Mouse (Mus musculus) heart, embryonic 14.5 days (tissue): Measurements from ENCODE around the gene 9030612E09Rik. TPM values are rescaled to one million over a fixed set of nuclear protein-coding genes. Genes with fewer than 3 reads are reported as not detected.

ENCODE experiments used
- ATAC-seq: fragments of 200-750 bp; cut with Nextera tagmentation; 2 replicates; pipeline ENCODE4 v1.8.0; 2017; ENCODE audit warnings: low read depth, moderate TSS enrichment; ENCODE audit not compliant: insufficient number of reproducible peaks, insufficient read depth, low FRiP score
- H3K27ac ChIP-seq, 2 experiments: fragments of 200-500 bp in 1 of 2; fragments of 300-500 bp in 1 of 2; sonication (generic) in 1 of 2; replicated peaks in 1 of 2; 2 replicates each; pipeline ENCODE4 v1.5.1; 2012 to 2014; ENCODE audit warnings: low read depth in 2 of 2, low read length in 2 of 2, control low read depth in 1 of 2, mild to moderate bottlenecking in 1 of 2, mixed read lengths in 1 of 2; ENCODE audit not compliant: control insufficient read depth in 1 of 2, insufficient read depth in 1 of 2
- H3K27me3 ChIP-seq: fragments of 300-500 bp; sonication (generic); 2 replicates; pipeline ENCODE4 v1.6.1; 2014; ENCODE audit warnings: mild to moderate bottlenecking, low read length, control low read depth; ENCODE audit not compliant: control insufficient read depth, insufficient read depth
- H3K36me3 ChIP-seq: fragments of 300-500 bp; sonication (generic); 2 replicates; pipeline ENCODE4 v1.6.1; 2014; ENCODE audit warnings: mild to moderate bottlenecking, control low read depth, low read length, mixed read lengths; ENCODE audit not compliant: control insufficient read depth, insufficient read depth
- H3K4me1 ChIP-seq, 2 experiments: fragments of 200-500 bp in 1 of 2; fragments of 300-500 bp in 1 of 2; sonication (generic) in 1 of 2; 2 replicates each; pipeline ENCODE4 v1.6.1; 2012 to 2014; ENCODE audit warnings: low read length in 2 of 2, control low read depth in 1 of 2, mixed read lengths in 1 of 2; ENCODE audit not compliant: control insufficient read depth in 2 of 2, insufficient read depth in 2 of 2
- H3K4me2 ChIP-seq: fragments of 300-500 bp; sonication (generic); 2 replicates; pipeline ENCODE4 v1.6.1; 2014; ENCODE audit warnings: mild to moderate bottlenecking, low read length
- H3K4me3 ChIP-seq, 2 experiments: fragments of 200-500 bp in 1 of 2; fragments of 300-500 bp in 1 of 2; sonication (generic) in 1 of 2; 2 replicates each; pipeline ENCODE4 v1.5.1; 2012 to 2014; ENCODE audit warnings: low read length in 2 of 2, mild to moderate bottlenecking in 2 of 2, control low read depth in 1 of 2, low read depth in 1 of 2, moderate library complexity in 1 of 2; ENCODE audit not compliant: control insufficient read depth in 1 of 2, insufficient read depth in 1 of 2
- H3K9ac ChIP-seq: fragments of 300-500 bp; sonication (generic); 2 replicates; pipeline ENCODE4 v1.6.1; 2014; ENCODE audit warnings: mild to moderate bottlenecking, low read length
- H3K9me3 ChIP-seq: fragments of 300-500 bp; sonication (generic); 2 replicates; pipeline ENCODE4 v1.6.1; 2016; ENCODE audit warnings: low read length, control low read depth; ENCODE audit not compliant: control insufficient read depth
- WGBS: fragments of 180-500 bp; shearing (Covaris S2); extraction: QIAGEN DNeasy Blood & Tissue Kit; methylation state at CpG from one replicate; pipeline ENCODE4 v1.1.7; 2014; 5-methylcytosine and 5-hydroxymethylcytosine counted together
- polyA plus RNA-seq: library from polyadenylated mRNA; unstranded; fragments of >200 nt; fragmentation: Nextera tagmentation; extraction: Ambion mirVana; gene quantifications from 2 replicates; pipeline ENCODE4 v1.2.1, GENCODE M21; 2014

The 9030612E09Rik gene
- polyA plus RNA-seq, 1 experiment from 2014 or later: 0.55 TPM

GRCm38 (mm10) chr10:43158917-43159316, 15.6 kb upstream of the 9030612E09Rik start:
- 0 out of 2 replicates have a peak, but pooled peaks cover 3% of the 10 kb centered on the region for H3K9me3 ChIP-seq
- no peaks in the 10 kb centered on the region for H3K27me3 ChIP-seq
- ATAC-seq: no peak
- peaks cover 12 to 19% of the 10 kb centered on the region in 2 experiments for H3K4me1 ChIP-seq
- no peak overlapping the region for H3K9ac ChIP-seq
- no peak overlapping the region for H3K4me3 ChIP-seq
- peaks cover 5% of the 10 kb centered on the region; the same call in 1 of the 2 replicates for H3K36me3 ChIP-seq
- WGBS: 42% methylated on average over 5 of the region's 5 CpGs
- H3K4me2 ChIP-seq: no peak overlapping the region; the same call in 1 of the 2 replicates
- peak overlapping the region; percentile 78 to 86 for H3K27ac ChIP-seq

- peaks cover 12 to 19% of the 10 kb centered on the region in 2 experiments for H3K4me1 ChIP-seq
- H3K27ac ChIP-seq: peak overlapping the region; percentile 78 to 86
- 0 out of 2 replicates have a peak, but pooled peaks cover 3% of the 10 kb centered on the region for H3K9me3 ChIP-seq
- peaks cover 5% of the 10 kb centered on the region; the same call in 1 of the 2 replicates for H3K36me3 ChIP-seq
- ATAC-seq: no peak
- H3K27me3 ChIP-seq: no peaks in the 10 kb centered on the region
- no peak overlapping the region for H3K4me2 ChIP-seq
- WGBS: 48% methylated on average over 5 of the region's 5 CpGs
- H3K4me3 ChIP-seq: no peak overlapping the region
- H3K9ac ChIP-seq: no peak overlapping the region
These were observed 15.2 kb upstream of the 9030612E09Rik start for GRCm38 (mm10) chr10:43159333-43159732.

GRCm38 (mm10) chr10:43162318-43162717, 12.2 kb upstream of the 9030612E09Rik start:
- no peaks in the 10 kb centered on the region for H3K27me3 ChIP-seq
- no peak overlapping the region for H3K9ac ChIP-seq
- H3K4me2 ChIP-seq: no peak overlapping the region
- 88% methylated on average over 12 of the region's 12 CpGs for WGBS
- no peak overlapping the region for H3K4me3 ChIP-seq
- 0 out of 2 replicates have a peak, but pooled peaks cover 3% of the 10 kb centered on the region for H3K9me3 ChIP-seq
- no peak overlapping the region for H3K27ac ChIP-seq
- H3K36me3 ChIP-seq: peaks cover under 1% of the 10 kb centered on the region; the same call in 1 of the 2 replicates
- no peak for ATAC-seq
- peaks cover 6 to 7% of the 10 kb centered on the region in 2 experiments for H3K4me1 ChIP-seq

- 96% methylated on average over 2 of the region's 2 CpGs for WGBS
- Histone ChIP-seq H3K4me3 (no peak overlapping the region), H3K27ac (no peak overlapping the region), H3K4me1 (peaks cover under 1 to 2% of the 10 kb centered on the region in 2 experiments), H3K4me2 (no peak overlapping the region), H3K27me3 (no peaks in the 10 kb centered on the region), H3K36me3 (no peaks in the 10 kb centered on the region), H3K9me3 (0 out of 2 replicates have a peak, but pooled peaks cover 3% of the 10 kb centered on the region), H3K9ac (no peak overlapping the region)
- no peak for ATAC-seq
These were observed 10.1 kb upstream of the 9030612E09Rik start for GRCm38 (mm10) chr10:43164406-43164805.

- Histone ChIP-seq H3K27ac (no peak overlapping the region), H3K9me3 (0 out of 2 replicates have a peak, but pooled peaks cover 3% of the 10 kb centered on the region), H3K4me3 (no peak overlapping the region), H3K27me3 (no peaks in the 10 kb centered on the region), H3K9ac (no peak overlapping the region), H3K4me1 (peaks cover 3 to 4% of the 10 kb centered on the region in 2 experiments; a peak in 3 of 4 replicates), H3K36me3 (no peaks in the 10 kb centered on the region), H3K4me2 (no peak overlapping the region)
- ATAC-seq: no peak
- WGBS: 69% methylated on average over 1 of the region's 1 CpGs
These were observed 8.4 kb upstream of the 9030612E09Rik start for GRCm38 (mm10) chr10:43166146-43166545.

- 0 out of 2 replicates have a peak, but pooled peaks cover 3% of the 10 kb centered on the region for H3K9me3 ChIP-seq
- H3K27me3 ChIP-seq: no peaks in the 10 kb centered on the region
- H3K4me1 ChIP-seq: peaks cover 4 to 7% of the 10 kb centered on the region in 2 experiments
- H3K36me3 ChIP-seq: no peaks in the 10 kb centered on the region
- 82% methylated on average over 3 of the region's 3 CpGs for WGBS
- no peak overlapping the region for H3K4me2 ChIP-seq
- H3K9ac ChIP-seq: no peak overlapping the region
- no peak for ATAC-seq
- H3K4me3 ChIP-seq: no peak overlapping the region
- no peak overlapping the region for H3K27ac ChIP-seq
These were observed 7.7 kb upstream of the 9030612E09Rik start for GRCm38 (mm10) chr10:43166817-43167216.

GRCm38 (mm10) chr10:43168847-43169246, 5.7 kb upstream of the 9030612E09Rik start:
- peaks cover 4 to 16% of the 10 kb centered on the region in 2 experiments for H3K4me1 ChIP-seq
- no peaks in the 10 kb centered on the region for H3K36me3 ChIP-seq
- H3K4me2 ChIP-seq: no peak overlapping the region
- no peak overlapping the region for H3K9ac ChIP-seq
- H3K27ac ChIP-seq: no peak overlapping the region; a peak in 1 of 4 replicates
- no peaks in the 10 kb centered on the region for H3K27me3 ChIP-seq
- no peak for ATAC-seq
- no peaks in the 10 kb centered on the region for H3K9me3 ChIP-seq
- no peak overlapping the region for H3K4me3 ChIP-seq
- 77% methylated on average over 7 of the region's 7 CpGs for WGBS

GRCm38 (mm10) chr10:43171106-43171505, 3.4 kb upstream of the 9030612E09Rik start:
- Histone ChIP-seq H3K4me2 (peak overlapping the region; percentile 94), H3K9me3 (no peaks in the 10 kb centered on the region), H3K36me3 (no peaks in the 10 kb centered on the region), H3K27ac (peak overlapping the region; percentile 63 to 70), H3K27me3 (peaks cover 11% of the 10 kb centered on the region), H3K4me1 (peaks cover 6 to 19% of the 10 kb centered on the region in 2 experiments), H3K4me3 (peak overlapping the region; percentile 2 to 10; a peak in 2 of 4 replicates), H3K9ac (peak overlapping the region; percentile 42)
- 2% methylated on average over 8 of the region's 8 CpGs for WGBS
- no peak for ATAC-seq
